Mouse (Mus musculus) myocyte (in vitro differentiated cells): Measurements from ENCODE around the gene Pmis2.

Experiments used
- CEBPB ChIP-seq: IDR thresholded peaks from 2 replicates; pipeline ENCODE4 v1.6.1; 2011; ENCODE audit warnings: mild to moderate bottlenecking, moderate library complexity; ENCODE audit not compliant: poor library complexity, insufficient read depth, severe bottlenecking
- E2F4 ChIP-seq: IDR thresholded peaks from one replicate; pipeline ENCODE4 v1.6.1; 2011; ENCODE audit warnings: mild to moderate bottlenecking, control low read depth, moderate library complexity; ENCODE audit not compliant: insufficient read depth
- MAX ChIP-seq: IDR thresholded peaks from one replicate; pipeline ENCODE4 v1.6.1; 2011; ENCODE audit warnings: low read depth, mild to moderate bottlenecking, control low read depth
- MYOD1 ChIP-seq, 3 experiments: IDR thresholded peaks; one replicate each; pipeline ENCODE4 v1.6.1; 2011; ENCODE audit warnings: control low read depth in 2 of 3, low read depth in 2 of 3, mild to moderate bottlenecking in 2 of 3, moderate library complexity in 1 of 3; ENCODE audit not compliant: insufficient read length in 2 of 3, control insufficient read depth in 1 of 3
- MYOG ChIP-seq, 3 experiments: IDR thresholded peaks; one replicate each; pipeline ENCODE4 v1.6.1; 2011; ENCODE audit warnings: control low read depth in 2 of 3, low read depth in 2 of 3, mild to moderate bottlenecking in 2 of 3; ENCODE audit not compliant: insufficient read length in 2 of 3, control insufficient read depth in 1 of 3, insufficient read depth in 1 of 3
- POLR2A ChIP-seq: IDR thresholded peaks from one replicate; pipeline ENCODE4 v1.6.1; 2011; ENCODE audit warnings: low read depth, mild to moderate bottlenecking, control low read depth, moderate library complexity; ENCODE audit not compliant: insufficient read length
- POLR2AphosphoS2 ChIP-seq: IDR thresholded peaks from one replicate; pipeline ENCODE4 v1.6.1; 2011; ENCODE audit warnings: low read depth, control low read depth; ENCODE audit not compliant: insufficient read length
- REST ChIP-seq: IDR thresholded peaks from one replicate; pipeline ENCODE4 v1.6.1; 2011; ENCODE audit warnings: mild to moderate bottlenecking, control low read depth, moderate library complexity; ENCODE audit not compliant: insufficient read depth, insufficient read length
- SRF ChIP-seq: IDR thresholded peaks from one replicate; pipeline ENCODE4 v1.6.1; 2011; ENCODE audit warnings: low read depth; ENCODE audit not compliant: control insufficient read depth, insufficient read length
- TCF12 ChIP-seq: IDR thresholded peaks from one replicate; pipeline ENCODE4 v1.6.1; 2011; ENCODE audit warnings: mild to moderate bottlenecking, control low read depth; ENCODE audit not compliant: poor library complexity, insufficient read depth, severe bottlenecking
- TCF3 ChIP-seq: IDR thresholded peaks from one replicate; pipeline ENCODE4 v1.6.1; 2011; ENCODE audit warnings: low read depth, control low read depth; ENCODE audit not compliant: insufficient read length
- USF1 ChIP-seq: IDR thresholded peaks from one replicate; pipeline ENCODE4 v1.6.1; 2011; ENCODE audit warnings: low read depth, mild to moderate bottlenecking, control low read depth, moderate library complexity

DNA sequence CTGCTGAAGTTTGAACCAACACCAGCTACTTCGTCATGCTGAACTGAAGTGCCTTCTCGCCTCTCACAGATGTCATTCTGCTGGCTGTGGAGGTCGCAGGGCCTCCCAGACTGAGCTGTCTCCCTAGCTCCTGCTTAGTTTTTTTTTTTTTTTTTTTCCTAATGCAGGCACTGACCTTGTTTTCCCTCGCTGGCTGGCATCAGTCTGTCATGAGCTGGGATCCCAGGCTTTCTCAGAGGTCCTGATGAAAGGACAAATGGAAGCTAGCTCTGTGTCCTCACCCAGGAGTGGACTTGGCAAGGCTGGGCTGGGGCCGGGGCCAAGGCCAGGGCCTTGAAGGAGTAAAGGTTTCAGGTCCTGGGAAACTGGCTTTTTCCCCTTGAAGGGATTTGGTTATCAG lies 10.5 kb upstream of the Pmis2 start:
- TF ChIP-seq POLR2A = no peak
- TF ChIP-seq MAX = no peak
- no peak for TF ChIP-seq REST
- TF ChIP-seq E2F4 = no peak
- TF ChIP-seq USF1 = no peak
- TF ChIP-seq POLR2AphosphoS2 = no peak
- no peak for TF ChIP-seq MYOD1 (IDR thresholded peaks at IDR 0.05; ENCODE audit: control insufficient read depth in 1 of 3, insufficient read length in 2 of 3, low read depth in 2 of 3)
- TF ChIP-seq MYOG (IDR thresholded peaks at IDR 0.05; ENCODE audit: control insufficient read depth in 1 of 3, insufficient read depth in 1 of 3, insufficient read length in 2 of 3, low read depth in 2 of 3) = no peak
- no peak for TF ChIP-seq CEBPB
- TF ChIP-seq TCF12 = no peak
- no peak for TF ChIP-seq SRF
- TF ChIP-seq TCF3 = no peak
